Mouse (Mus musculus): Measurements from ENCODE around the gene Dact2. TPM values are rescaled to one million over a fixed set of nuclear protein-coding genes. Genes with fewer than 3 reads are reported as not detected.

The Dact2 gene
- total and polyA plus RNA-seq, 2 experiments from 2014 or later, result 2.1 to 10.8 TPM

DNA sequence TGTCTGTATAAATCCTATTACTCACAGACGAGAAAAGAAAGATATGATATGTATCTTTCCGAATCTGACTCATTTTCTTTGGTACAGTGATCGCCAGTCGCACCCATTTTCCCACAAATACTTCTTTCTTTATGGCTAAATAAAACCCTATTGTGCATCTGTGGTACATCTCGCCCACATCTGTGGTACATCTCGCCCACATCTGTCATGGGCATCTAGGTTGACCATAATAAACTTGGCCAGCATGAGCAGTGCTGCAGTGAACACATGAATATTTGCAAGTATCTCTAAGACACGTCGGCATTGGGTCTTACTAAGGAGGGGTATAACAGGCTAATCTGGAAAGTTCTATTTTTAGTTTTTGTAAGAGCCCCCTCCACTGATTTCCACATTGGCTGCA, 38.5 kb upstream of the Dact2 start:
- no peaks in the 10 kb centered on the region for H3K9me3 ChIP-seq (ENCODE audit: low read length)
- H3K4me2 ChIP-seq (ENCODE audit: low read depth), result no peak overlapping the region
- 89% methylated on average over 8 of the region's 8 CpGs for WGBS
- TF ChIP-seq CTCF (IDR thresholded peaks at IDR 0.05; ENCODE audit: low read depth), result no peak
- no peaks in the 10 kb centered on the region for H3K36me3 ChIP-seq (ENCODE audit: insufficient read depth)
- no peak overlapping the region for H3K4me3 ChIP-seq (ENCODE audit: low read depth, low read length)
- H3K27ac ChIP-seq (ENCODE audit: low read depth, low read length), result no peak overlapping the region
- ATAC-seq (no peak), DNase-seq (no peak)
- H3K9ac ChIP-seq, result no peak overlapping the region
- no peaks in the 10 kb centered on the region for H3K27me3 ChIP-seq (ENCODE audit: insufficient read depth, low read length)
- H3K4me1 ChIP-seq (ENCODE audit: insufficient read depth), result no peaks in the 10 kb centered on the region

DNA sequence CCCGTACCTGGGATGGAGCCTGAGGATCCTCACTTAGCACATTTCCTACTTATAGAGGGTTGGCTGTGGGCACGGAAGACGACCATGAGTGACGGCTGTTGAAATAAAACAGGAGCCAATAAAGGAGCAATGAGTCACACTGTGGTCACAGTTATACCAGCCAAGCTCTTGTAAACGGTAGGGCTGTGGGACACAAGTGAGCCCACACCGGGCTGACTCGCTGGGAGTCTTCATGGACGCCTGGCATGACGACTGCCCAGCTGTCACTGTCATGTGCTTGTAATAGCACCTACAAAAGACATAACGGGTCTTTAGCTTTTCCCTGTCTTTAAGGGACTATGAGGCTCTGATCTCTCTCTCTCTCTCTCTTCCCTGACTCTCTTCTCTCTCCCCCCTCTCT, 35.9 kb upstream of the Dact2 start:
- Histone ChIP-seq H3K9me3 (ENCODE audit: low read length) (no peaks in the 10 kb centered on the region), H3K9ac (no peak overlapping the region), H3K27me3 (ENCODE audit: insufficient read depth, low read length) (no peaks in the 10 kb centered on the region), H3K36me3 (ENCODE audit: insufficient read depth) (no peaks in the 10 kb centered on the region), H3K4me3 (ENCODE audit: low read depth, low read length) (no peak overlapping the region), H3K27ac (ENCODE audit: low read depth, low read length) (no peak overlapping the region), H3K4me2 (ENCODE audit: low read depth) (no peak overlapping the region), H3K4me1 (ENCODE audit: insufficient read depth) (no peaks in the 10 kb centered on the region)
- 79% methylated on average over 10 of the region's 10 CpGs for whole genome bisulfite sequencing
- no peak for DNase-seq
- no peak for ATAC-seq
- TF ChIP-seq CTCF (IDR thresholded peaks at IDR 0.05; ENCODE audit: low read depth), result no peak

DNA sequence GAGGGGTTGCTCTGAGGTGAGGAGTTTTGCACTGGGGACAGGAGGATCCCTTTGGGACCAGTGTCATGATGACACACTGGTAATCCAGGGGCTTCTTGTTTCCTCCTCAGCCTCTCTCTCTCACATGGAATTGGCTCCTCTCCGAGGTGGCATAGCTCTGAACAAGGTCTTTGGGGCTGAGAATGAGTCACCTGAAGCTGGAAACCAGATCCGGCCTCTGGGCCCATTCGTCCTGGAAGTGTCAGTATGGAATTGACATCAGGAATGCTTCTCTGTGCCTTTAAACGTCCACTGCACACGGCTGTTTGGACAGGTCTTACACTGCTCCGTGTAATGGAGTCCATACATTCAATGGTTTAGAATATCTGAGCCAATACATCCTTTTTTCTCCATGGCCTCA, 33.0 kb upstream of the Dact2 start:
- Histone ChIP-seq H3K4me1 (ENCODE audit: insufficient read depth) (no peaks in the 10 kb centered on the region), H3K27ac (ENCODE audit: low read depth, low read length) (no peak overlapping the region), H3K4me2 (ENCODE audit: low read depth) (no peak overlapping the region), H3K36me3 (ENCODE audit: insufficient read depth) (no peaks in the 10 kb centered on the region), H3K9ac (no peak overlapping the region), H3K9me3 (ENCODE audit: low read length) (no peaks in the 10 kb centered on the region), H3K4me3 (ENCODE audit: low read depth, low read length) (no peak overlapping the region), H3K27me3 (ENCODE audit: insufficient read depth, low read length) (no peaks in the 10 kb centered on the region)
- ATAC-seq (no peak), DNase-seq (no peak)
- TF ChIP-seq CTCF (IDR thresholded peaks at IDR 0.05; ENCODE audit: low read depth), result no peak
- 85% methylated on average over 6 of the region's 6 CpGs for WGBS

DNA sequence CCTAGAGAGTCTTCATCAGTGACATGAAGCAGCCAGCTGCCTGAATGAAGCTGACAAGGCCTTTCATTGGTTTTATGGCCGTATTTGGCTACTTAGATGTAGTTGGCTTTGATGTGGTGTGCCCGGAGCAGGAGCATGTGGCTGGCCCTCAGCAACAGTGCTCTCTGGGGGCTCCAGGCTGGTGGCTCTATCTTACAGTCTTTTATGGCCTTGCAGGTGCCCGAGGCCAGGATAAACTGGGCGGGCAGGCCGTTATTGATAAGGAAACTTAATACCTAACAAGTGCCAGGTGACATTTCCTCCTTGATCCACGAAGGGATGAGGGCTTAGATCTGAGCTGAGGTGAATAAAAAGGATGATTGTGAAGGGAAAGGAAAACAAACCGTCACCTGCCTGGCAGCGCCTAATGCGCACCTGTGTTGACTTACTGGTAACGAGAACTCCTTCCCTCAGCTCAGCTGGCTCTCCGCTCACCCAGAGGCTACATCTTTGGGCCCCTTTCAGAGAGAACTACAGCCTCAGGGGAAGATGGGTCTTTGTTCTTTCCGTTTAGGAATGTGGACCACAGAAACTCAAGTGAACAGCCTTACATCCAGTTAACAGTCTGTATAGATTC, 30.8 kb upstream of the Dact2 start:
- 72% methylated on average over 12 of the region's 12 CpGs for WGBS
- ATAC-seq, result no peak
- H3K36me3 ChIP-seq (ENCODE audit: insufficient read depth), result no peaks in the 10 kb centered on the region
- no peaks in the 10 kb centered on the region for H3K4me1 ChIP-seq (ENCODE audit: insufficient read depth)
- no peak for DNase-seq
- H3K9me3 ChIP-seq (ENCODE audit: low read length), result no peaks in the 10 kb centered on the region
- no peak overlapping the region for H3K4me2 ChIP-seq (ENCODE audit: low read depth)
- no peak for TF ChIP-seq CTCF (IDR thresholded peaks at IDR 0.05; ENCODE audit: low read depth)
- no peak overlapping the region for H3K4me3 ChIP-seq (ENCODE audit: low read depth, low read length)
- no peak overlapping the region for H3K9ac ChIP-seq
- H3K27ac ChIP-seq (ENCODE audit: low read depth, low read length), result no peak overlapping the region
- H3K27me3 ChIP-seq (ENCODE audit: insufficient read depth, low read length), result no peaks in the 10 kb centered on the region

DNA sequence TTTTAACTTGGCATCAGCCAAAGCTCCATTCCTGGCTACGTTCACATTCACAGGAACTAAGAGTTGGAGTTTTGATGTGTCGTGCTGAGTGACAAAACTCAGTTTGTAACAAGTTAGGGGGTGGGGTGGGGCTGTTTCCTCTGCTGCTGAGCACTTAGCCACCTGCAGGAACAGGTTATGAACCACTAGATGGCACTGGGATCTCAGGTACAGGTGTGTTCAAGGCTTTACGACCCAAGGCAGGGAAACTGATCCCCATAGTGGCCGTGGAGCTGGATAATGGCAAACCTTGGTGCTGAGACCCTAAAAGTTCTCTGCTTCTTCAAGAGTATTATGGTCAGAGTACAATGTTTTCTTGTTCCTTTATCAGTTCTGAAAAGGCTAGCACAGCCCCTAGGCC, 29.6 kb upstream of the Dact2 start:
- no peaks in the 10 kb centered on the region for H3K9me3 ChIP-seq (ENCODE audit: low read length)

DNA sequence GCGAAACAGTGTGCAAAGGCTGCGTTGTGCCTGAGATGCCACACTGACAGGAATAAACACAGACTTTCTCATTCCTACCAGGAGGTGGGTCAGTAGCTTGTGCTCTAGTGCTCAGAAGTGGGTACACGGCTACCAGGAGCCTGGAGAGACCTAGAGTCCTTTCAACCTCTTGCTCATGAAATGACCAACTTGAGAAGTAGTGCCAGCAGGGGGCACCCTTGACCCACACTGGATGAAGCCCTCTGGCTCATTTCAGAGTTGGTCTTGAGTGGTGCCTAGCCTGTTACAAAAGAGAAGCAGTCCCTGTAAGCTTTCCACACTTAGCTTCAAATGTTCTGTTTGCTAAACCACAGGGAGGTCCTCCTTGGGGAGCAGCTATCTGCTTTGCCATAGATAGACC, 28.5 kb upstream of the Dact2 start:
- no peaks in the 10 kb centered on the region for H3K9me3 ChIP-seq (ENCODE audit: low read length)
- no peaks in the 10 kb centered on the region for H3K27me3 ChIP-seq (ENCODE audit: insufficient read depth, low read length)
- no peak overlapping the region for H3K27ac ChIP-seq (ENCODE audit: low read depth, low read length)
- WGBS, result 60% methylated on average over 3 of the region's 3 CpGs
- H3K36me3 ChIP-seq (ENCODE audit: insufficient read depth), result no peaks in the 10 kb centered on the region
- peak; percentile 79 for DNase-seq
- H3K9ac ChIP-seq, result no peak overlapping the region
- peak; percentile 54 for ATAC-seq
- TF ChIP-seq CTCF (IDR thresholded peaks at IDR 0.05; ENCODE audit: low read depth), result peak; percentile 78
- no peak overlapping the region for H3K4me2 ChIP-seq (ENCODE audit: low read depth)
- H3K4me3 ChIP-seq (ENCODE audit: low read depth, low read length), result no peak overlapping the region
- no peaks in the 10 kb centered on the region for H3K4me1 ChIP-seq (ENCODE audit: insufficient read depth)

More for the DNA sequence above, 29.6 kb upstream of the Dact2 start:
- H3K27ac ChIP-seq (ENCODE audit: low read depth, low read length), result no peak overlapping the region
- no peak overlapping the region for H3K4me3 ChIP-seq (ENCODE audit: low read depth, low read length)
- TF ChIP-seq CTCF (IDR thresholded peaks at IDR 0.05; ENCODE audit: low read depth), result peak; percentile 49
- no peaks in the 10 kb centered on the region for H3K36me3 ChIP-seq (ENCODE audit: insufficient read depth)
- ATAC-seq (no peak), DNase-seq (no peak)
- H3K9ac ChIP-seq, result no peak overlapping the region
- WGBS, result 56% methylated on average over 4 of the region's 4 CpGs
- no peak overlapping the region for H3K4me2 ChIP-seq (ENCODE audit: low read depth)
- H3K27me3 ChIP-seq (ENCODE audit: insufficient read depth, low read length), result no peaks in the 10 kb centered on the region
- H3K4me1 ChIP-seq (ENCODE audit: insufficient read depth), result no peaks in the 10 kb centered on the region

DNA sequence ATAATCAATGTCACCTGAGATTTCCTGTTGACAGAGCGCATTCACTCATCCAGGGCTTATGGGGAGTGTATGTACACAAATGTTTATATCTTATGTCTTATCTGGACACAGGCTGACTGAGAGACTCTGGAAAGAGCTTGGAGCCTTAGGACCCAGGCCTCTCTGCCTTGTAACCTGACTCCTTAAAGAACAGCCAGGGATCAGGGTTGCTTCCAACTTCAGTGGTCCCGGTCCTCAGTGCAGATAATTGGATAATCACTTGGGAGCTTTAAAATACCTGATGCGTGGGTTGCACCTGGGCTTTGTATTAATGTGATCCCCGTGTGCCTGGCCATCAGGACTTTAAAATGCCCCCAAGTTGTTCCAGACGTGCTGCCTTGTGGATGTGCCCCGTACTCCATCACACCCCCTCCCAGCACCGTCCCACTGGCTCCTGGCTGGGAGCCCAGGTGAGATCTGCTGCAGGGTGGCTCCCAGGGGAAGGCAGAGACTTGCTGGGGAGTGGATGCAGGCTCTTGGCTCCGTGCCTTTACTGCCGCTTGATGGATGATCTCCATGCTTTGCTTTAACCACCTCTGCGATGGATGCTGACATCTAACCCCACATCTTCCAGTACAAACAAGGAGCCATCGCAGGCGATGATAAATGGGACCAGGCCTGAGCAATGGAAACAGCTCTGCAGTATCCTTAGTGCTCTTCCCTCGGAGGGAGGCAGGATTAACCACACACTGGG, 26.8 kb upstream of the Dact2 start:
- H3K4me3 ChIP-seq (ENCODE audit: low read depth, low read length), result no peak overlapping the region
- no peaks in the 10 kb centered on the region for H3K9me3 ChIP-seq (ENCODE audit: low read length)
- DNase-seq (no peak), ATAC-seq (no peak)
- no peak overlapping the region for H3K9ac ChIP-seq
- H3K36me3 ChIP-seq (ENCODE audit: insufficient read depth), result no peaks in the 10 kb centered on the region
- 24% methylated on average over 13 of the region's 13 CpGs for WGBS
- H3K4me2 ChIP-seq (ENCODE audit: low read depth), result no peak overlapping the region
- no peak for TF ChIP-seq CTCF (IDR thresholded peaks at IDR 0.05; ENCODE audit: low read depth)
- H3K4me1 ChIP-seq (ENCODE audit: insufficient read depth), result no peaks in the 10 kb centered on the region
- H3K27ac ChIP-seq (ENCODE audit: low read depth, low read length), result no peak overlapping the region
- H3K27me3 ChIP-seq (ENCODE audit: insufficient read depth, low read length), result no peaks in the 10 kb centered on the region

Data from forebrain, postnatal 0 days (tissue).